Mouse (Mus musculus) liver, embryonic 16.5 days (tissue): ENCODE measurements at regions not wholly inside any gene's neighbourhood (a gene's known extent, or its start where the extent isn't known, plus 50 kb on each side); places are given as distances from the start of the nearest gene placed in this dataset.

Source experiments
- ATAC-seq: fragments of 200-750 bp; cut with Nextera tagmentation; 2 replicates; pipeline ENCODE4 v1.8.0; 2017; ENCODE audit warnings: low read depth, mild to moderate bottlenecking, moderate number of reproducible peaks, moderate library complexity
- H3K27ac ChIP-seq: fragments of 300-500 bp; sonication (generic); 2 replicates; pipeline ENCODE4 v1.5.1; 2014; ENCODE audit warnings: mild to moderate bottlenecking, low read length
- H3K27me3 ChIP-seq: fragments of 300-500 bp; sonication (generic); 2 replicates; pipeline ENCODE4 v1.6.1; 2014; ENCODE audit warnings: low read depth, low read length, mixed read lengths; ENCODE audit not compliant: control insufficient read depth, insufficient read depth
- H3K36me3 ChIP-seq: fragments of 300-500 bp; sonication (generic); 2 replicates; pipeline ENCODE4 v1.6.1; 2014; ENCODE audit warnings: mild to moderate bottlenecking; ENCODE audit not compliant: control insufficient read depth, insufficient read depth
- H3K4me1 ChIP-seq: fragments of 300-500 bp; sonication (generic); 2 replicates; pipeline ENCODE4 v1.6.1; 2014; ENCODE audit warnings: low read depth, low read length, mixed read lengths; ENCODE audit not compliant: control insufficient read depth
- H3K4me2 ChIP-seq: fragments of 300-500 bp; sonication (generic); 2 replicates; pipeline ENCODE4 v1.6.1; 2014; ENCODE audit warnings: low read depth, low read length, mixed read lengths
- H3K4me3 ChIP-seq: fragments of 300-500 bp; sonication (generic); 2 replicates; pipeline ENCODE4 v1.5.1; 2014; ENCODE audit warnings: low read depth, mild to moderate bottlenecking, low read length
- H3K9ac ChIP-seq: fragments of 300-500 bp; sonication (generic); 2 replicates; pipeline ENCODE4 v1.6.1; 2014; ENCODE audit warnings: low read depth, low read length
- H3K9me3 ChIP-seq: fragments of 300-500 bp; sonication (generic); replicated peaks from 2 replicates; pipeline ENCODE4 v1.6.1; 2016; ENCODE audit warnings: low read length; ENCODE audit not compliant: control insufficient read depth
- WGBS: fragments of 180-500 bp; shearing (Covaris S2); extraction: QIAGEN DNeasy Blood & Tissue Kit; methylation state at CpG from one replicate; pipeline ENCODE4 v1.1.7; 2014; ENCODE audit not compliant: insufficient replicate concordance; 5-methylcytosine and 5-hydroxymethylcytosine counted together

- Histone ChIP-seq H3K36me3 (no peaks in the 10 kb centered on the region), H3K4me3 (no peak overlapping the region), H3K9ac (no peak overlapping the region), H3K9me3 (no peaks in the 10 kb centered on the region), H3K4me1 (no peaks in the 10 kb centered on the region), H3K27ac (no peak overlapping the region), H3K4me2 (no peak overlapping the region), H3K27me3 (no peaks in the 10 kb centered on the region)
- no peak for ATAC-seq
- 50% methylated on average over 4 of the region's 4 CpGs for WGBS
Observed at GRCm38 (mm10) chr11:19254183-19254582, 235.4 kb upstream of the Meis1 start.

- no peaks in the 10 kb centered on the region for H3K27me3 ChIP-seq
- no peak overlapping the region for H3K4me2 ChIP-seq
- H3K9me3 ChIP-seq = no peaks in the 10 kb centered on the region
- no peak for ATAC-seq
- no peaks in the 10 kb centered on the region for H3K36me3 ChIP-seq
- WGBS = 59% methylated on average over 4 of the region's 4 CpGs
- H3K27ac ChIP-seq = no peak overlapping the region
- H3K4me1 ChIP-seq = no peaks in the 10 kb centered on the region
- H3K4me3 ChIP-seq = no peak overlapping the region
- H3K9ac ChIP-seq = no peak overlapping the region
Observed at GRCm38 (mm10) chr11:19257549-19257948, 238.8 kb upstream of the Meis1 start.

- no peak overlapping the region for H3K4me2 ChIP-seq
- no peaks in the 10 kb centered on the region for H3K36me3 ChIP-seq
- no peaks in the 10 kb centered on the region for H3K9me3 ChIP-seq
- H3K27me3 ChIP-seq = no peaks in the 10 kb centered on the region
- H3K27ac ChIP-seq = no peak overlapping the region
- H3K4me1 ChIP-seq = no peaks in the 10 kb centered on the region
- H3K9ac ChIP-seq = no peak overlapping the region
- WGBS = 62% methylated on average over 4 of the region's 4 CpGs
- no peak for ATAC-seq
- no peak overlapping the region for H3K4me3 ChIP-seq
Observed at GRCm38 (mm10) chr11:19262832-19263231, 244.0 kb upstream of the Meis1 start.

DNA sequence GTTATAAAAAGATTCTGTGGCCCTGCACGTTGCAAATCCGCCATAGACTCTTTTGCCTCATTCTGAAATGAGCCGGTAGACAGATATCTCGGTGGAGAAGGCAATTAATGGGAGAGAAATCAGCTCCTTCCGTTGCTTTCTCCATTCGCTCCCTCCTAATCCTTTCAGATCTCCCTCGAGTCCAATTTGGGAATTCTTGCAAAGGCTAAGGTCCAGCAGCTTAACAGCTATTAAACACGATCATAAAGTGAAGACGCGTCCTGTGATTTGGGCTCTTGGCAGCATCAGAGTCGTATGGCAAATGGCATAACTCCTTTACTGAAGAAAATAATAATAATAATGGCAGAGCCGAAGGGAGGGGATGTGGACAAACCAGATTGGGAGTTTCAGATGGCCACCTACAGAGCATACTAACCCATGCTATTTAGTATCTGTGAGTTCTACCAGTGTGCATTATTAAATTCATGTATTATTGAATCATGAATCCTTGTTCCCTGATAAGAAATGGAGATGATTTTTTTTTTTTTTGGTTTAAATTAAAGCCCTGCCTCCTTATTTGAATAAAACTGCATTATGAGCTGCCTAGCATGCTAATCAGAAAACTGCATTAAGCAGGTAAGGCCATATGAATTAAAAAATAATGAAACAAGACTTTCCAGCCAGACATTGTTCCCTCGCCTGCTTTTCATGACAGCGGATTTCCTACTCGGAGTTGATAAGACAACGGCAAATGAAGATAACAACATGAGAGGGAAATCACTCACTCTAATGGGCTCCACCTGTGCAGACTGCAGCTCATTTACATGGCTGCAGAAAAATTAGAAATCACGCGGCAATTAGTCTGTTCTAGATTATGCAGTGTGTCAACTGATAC is 246.2 kb upstream of the Meis1 start:
- Histone ChIP-seq H3K4me1 (no peaks in the 10 kb centered on the region), H3K4me2 (no peak overlapping the region), H3K9me3 (no peaks in the 10 kb centered on the region), H3K27me3 (no peaks in the 10 kb centered on the region), H3K27ac (no peak overlapping the region), H3K9ac (no peak overlapping the region), H3K36me3 (no peaks in the 10 kb centered on the region), H3K4me3 (no peak overlapping the region)
- WGBS = 70% methylated on average over 18 of the region's 18 CpGs
- no peak for ATAC-seq

GRCm38 (mm10) chr11:19265672-19265972 is 246.8 kb upstream of the Meis1 start:
- WGBS = 48% methylated on average over 3 of the region's 3 CpGs
- no peaks in the 10 kb centered on the region for H3K4me1 ChIP-seq
- no peak overlapping the region for H3K27ac ChIP-seq
- H3K4me2 ChIP-seq = no peak overlapping the region
- no peak overlapping the region for H3K4me3 ChIP-seq
- H3K36me3 ChIP-seq = no peaks in the 10 kb centered on the region
- no peak overlapping the region for H3K9ac ChIP-seq
- no peak for ATAC-seq
- H3K9me3 ChIP-seq = no peaks in the 10 kb centered on the region
- no peaks in the 10 kb centered on the region for H3K27me3 ChIP-seq

GRCm38 (mm10) chr11:19290971-19291370 is 272.2 kb upstream of the Meis1 start:
- H3K27ac ChIP-seq = no peak overlapping the region
- no peak overlapping the region for H3K4me3 ChIP-seq
- WGBS = 66% methylated on average over 6 of the region's 6 CpGs
- H3K9ac ChIP-seq = no peak overlapping the region
- no peaks in the 10 kb centered on the region for H3K36me3 ChIP-seq
- H3K4me1 ChIP-seq = no peaks in the 10 kb centered on the region
- no peak for ATAC-seq
- H3K27me3 ChIP-seq = no peaks in the 10 kb centered on the region
- no peak overlapping the region for H3K4me2 ChIP-seq
- no peaks in the 10 kb centered on the region; the same call in 1 of the 2 replicates for H3K9me3 ChIP-seq

DNA sequence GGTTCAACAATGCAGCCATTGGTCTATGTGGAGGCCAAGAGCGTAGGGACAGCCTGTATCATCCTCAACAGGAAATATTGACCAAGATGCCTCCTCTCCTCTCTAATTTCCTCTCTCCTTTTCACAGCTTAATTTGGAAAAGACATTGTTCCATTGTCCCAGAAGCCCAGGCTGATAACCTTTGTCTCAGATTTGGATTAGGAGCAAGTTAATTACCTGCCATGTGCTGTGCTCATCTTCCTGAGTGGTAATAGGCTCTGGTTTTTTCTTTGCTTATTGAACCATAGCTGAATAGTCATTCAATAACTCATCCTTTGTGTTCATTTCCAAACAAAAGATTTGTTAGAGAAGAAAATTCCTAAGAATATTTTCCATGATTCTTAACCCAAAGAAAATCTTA is 280.6 kb upstream of the Meis1 start:
- Histone ChIP-seq H3K4me1 (no peaks in the 10 kb centered on the region), H3K36me3 (no peaks in the 10 kb centered on the region), H3K27me3 (no peaks in the 10 kb centered on the region), H3K4me3 (no peak overlapping the region), H3K4me2 (no peak overlapping the region), H3K9me3 (no peaks in the 10 kb centered on the region), H3K27ac (no peak overlapping the region), H3K9ac (no peak overlapping the region)
- ATAC-seq = no peak
- WGBS = 67% methylated on average over 1 of the region's 1 CpGs

GRCm38 (mm10) chr11:19306687-19307086 is 287.9 kb upstream of the Meis1 start:
- Histone ChIP-seq H3K4me2 (no peak overlapping the region), H3K4me3 (no peak overlapping the region), H3K9ac (no peak overlapping the region), H3K27me3 (no peaks in the 10 kb centered on the region), H3K27ac (no peak overlapping the region), H3K36me3 (no peaks in the 10 kb centered on the region), H3K9me3 (no peaks in the 10 kb centered on the region), H3K4me1 (no peaks in the 10 kb centered on the region)
- 74% methylated on average over 5 of the region's 5 CpGs for WGBS
- no peak for ATAC-seq

DNA sequence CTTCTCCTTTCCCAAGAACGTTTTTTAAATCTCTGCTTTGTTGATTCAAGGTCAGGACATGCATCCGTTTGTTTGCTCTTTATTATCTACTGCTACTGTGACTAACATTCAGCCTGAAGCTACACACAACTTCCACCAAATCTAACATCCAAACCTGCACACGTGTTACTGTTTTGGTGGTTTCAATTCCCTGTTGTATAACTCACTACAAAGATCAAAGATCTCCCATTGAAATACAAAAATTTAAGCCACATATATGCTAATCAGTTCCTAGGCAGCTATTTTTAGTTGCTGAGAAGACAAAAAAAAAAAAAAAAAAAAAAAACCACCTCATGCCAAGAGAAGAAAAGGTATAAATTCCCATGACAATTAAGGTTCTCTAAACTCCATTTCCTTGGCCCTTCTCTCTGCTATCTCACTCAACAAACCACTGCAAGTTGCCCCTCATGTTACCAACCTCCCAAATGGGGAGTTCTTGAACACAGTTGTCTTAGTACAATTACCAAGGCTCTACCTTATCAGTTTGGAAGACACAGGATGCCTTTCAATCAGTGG is 312.0 kb upstream of the Meis1 start:
- no peaks in the 10 kb centered on the region for H3K4me1 ChIP-seq
- H3K27ac ChIP-seq = no peak overlapping the region
- 48% methylated on average over 3 of the region's 3 CpGs for WGBS
- no peaks in the 10 kb centered on the region for H3K27me3 ChIP-seq
- no peaks in the 10 kb centered on the region for H3K9me3 ChIP-seq
- no peak overlapping the region for H3K4me3 ChIP-seq
- no peak overlapping the region for H3K9ac ChIP-seq
- no peak for ATAC-seq
- H3K4me2 ChIP-seq = no peak overlapping the region
- H3K36me3 ChIP-seq = no peaks in the 10 kb centered on the region
